Mouse (Mus musculus) liver, embryonic 12.5 days (tissue): ENCODE data around the gene Prdm1. TPM values are rescaled to one million over a fixed set of nuclear protein-coding genes. Genes with fewer than 3 reads are reported as not detected.

Source experiments
- ATAC-seq: fragments of 200-750 bp; cut with Nextera tagmentation; 2 replicates; pipeline ENCODE4 v1.8.0; 2017; ENCODE audit warnings: moderate number of reproducible peaks, mild to moderate bottlenecking, moderate library complexity
- H3K27ac ChIP-seq: fragments of 300-500 bp; sonication (generic); 2 replicates; pipeline ENCODE4 v1.5.1; 2016; ENCODE audit warnings: mild to moderate bottlenecking
- H3K27me3 ChIP-seq: fragments of 300-500 bp; sonication (generic); replicated peaks from 2 replicates; pipeline ENCODE4 v1.6.1; 2016; ENCODE audit warnings: mild to moderate bottlenecking, moderate library complexity
- H3K36me3 ChIP-seq: fragments of 300-500 bp; sonication (generic); 2 replicates; pipeline ENCODE4 v1.6.1; 2016; ENCODE audit warnings: mild to moderate bottlenecking, moderate library complexity
- H3K4me1 ChIP-seq: fragments of 300-500 bp; sonication (generic); 2 replicates; pipeline ENCODE4 v1.6.1; 2016
- H3K4me2 ChIP-seq: fragments of 300-500 bp; sonication (generic); 2 replicates; pipeline ENCODE4 v1.6.1; 2016; ENCODE audit warnings: mild to moderate bottlenecking, moderate library complexity
- H3K4me3 ChIP-seq: fragments of 300-500 bp; sonication (generic); 2 replicates; pipeline ENCODE4 v1.5.1; 2016; ENCODE audit warnings: mild to moderate bottlenecking, moderate library complexity
- H3K9ac ChIP-seq: fragments of 300-500 bp; sonication (generic); 2 replicates; pipeline ENCODE4 v1.6.1; 2016; ENCODE audit warnings: mild to moderate bottlenecking, moderate library complexity
- H3K9me3 ChIP-seq: fragments of 300-500 bp; sonication (generic); replicated peaks from 2 replicates; pipeline ENCODE4 v1.6.1; 2016; ENCODE audit warnings: mild to moderate bottlenecking, moderate library complexity
- WGBS: fragments of 180-500 bp; shearing (Covaris S2); methylation state at CpG from one replicate; pipeline ENCODE4 v1.1.7; 2016; ENCODE audit not compliant: insufficient replicate concordance; 5-methylcytosine and 5-hydroxymethylcytosine counted together
- polyA plus RNA-seq: library from polyadenylated mRNA; unstranded; fragments of >200 nt; fragmentation: Nextera tagmentation; extraction: Ambion mirVana; gene quantifications from 2 replicates; pipeline ENCODE4 v1.2.1, GENCODE M21; 2016

Prdm1 gene
- polyA plus RNA-seq, 1 experiment from 2014 or later, result 0.41 TPM

DNA sequence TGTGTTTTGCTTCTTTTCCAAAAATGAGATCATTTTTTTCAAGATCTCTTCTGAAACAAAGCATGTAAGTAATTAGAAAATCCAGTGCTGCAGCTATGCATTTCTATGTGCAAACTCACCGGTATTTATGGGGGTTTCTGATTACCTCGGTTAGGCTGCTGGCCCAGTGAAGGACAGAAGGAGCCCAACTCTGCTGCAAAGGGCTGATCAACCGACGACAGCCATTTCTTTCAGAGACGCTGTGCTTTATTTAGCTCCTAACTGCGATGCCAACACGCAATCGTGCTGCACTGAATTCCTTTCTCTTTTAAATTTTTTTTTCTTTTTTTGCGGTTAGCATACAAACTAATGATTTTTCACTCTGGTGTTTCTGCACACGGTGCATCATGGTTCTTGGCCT lies 126.7 kb downstream of the Prdm1 start:
- Histone ChIP-seq H3K27ac (no peak overlapping the region), H3K27me3 (0 out of 2 replicates have a peak, but pooled peaks cover 7% of the 10 kb centered on the region), H3K4me3 (no peak overlapping the region), H3K9me3 (no peaks in the 10 kb centered on the region), H3K4me2 (no peak overlapping the region), H3K9ac (no peak overlapping the region), H3K36me3 (no peaks in the 10 kb centered on the region), H3K4me1 (no peaks in the 10 kb centered on the region)
- ATAC-seq, result no peak
- WGBS, result 78% methylated on average over 10 of the region's 10 CpGs

GRCm38 (mm10) chr10:44400602-44401001 lies 127.7 kb downstream of the Prdm1 start:
- no peaks in the 10 kb centered on the region for H3K4me1 ChIP-seq
- H3K36me3 ChIP-seq, result no peaks in the 10 kb centered on the region
- no peak overlapping the region for H3K4me2 ChIP-seq
- 60% methylated on average over 13 of the region's 13 CpGs for WGBS
- H3K4me3 ChIP-seq, result no peak overlapping the region
- no peak overlapping the region for H3K9ac ChIP-seq
- ATAC-seq, result no peak
- peaks cover 11% of the 10 kb centered on the region; the same call in 1 of the 2 replicates for H3K27me3 ChIP-seq
- no peaks in the 10 kb centered on the region for H3K9me3 ChIP-seq
- H3K27ac ChIP-seq, result no peak overlapping the region

- no peak for ATAC-seq
- H3K27ac ChIP-seq, result no peak overlapping the region
- no peak overlapping the region for H3K4me3 ChIP-seq
- H3K27me3 ChIP-seq, result peaks cover 11% of the 10 kb centered on the region; the same call in 1 of the 2 replicates
- no peak overlapping the region for H3K4me2 ChIP-seq
- H3K4me1 ChIP-seq, result no peaks in the 10 kb centered on the region
- H3K9me3 ChIP-seq, result no peaks in the 10 kb centered on the region
- no peaks in the 10 kb centered on the region for H3K36me3 ChIP-seq
- H3K9ac ChIP-seq, result no peak overlapping the region
- WGBS, result 62% methylated on average over 3 of the region's 3 CpGs
Measured at GRCm38 (mm10) chr10:44400119-44400518, 128.2 kb downstream of the Prdm1 start.

DNA sequence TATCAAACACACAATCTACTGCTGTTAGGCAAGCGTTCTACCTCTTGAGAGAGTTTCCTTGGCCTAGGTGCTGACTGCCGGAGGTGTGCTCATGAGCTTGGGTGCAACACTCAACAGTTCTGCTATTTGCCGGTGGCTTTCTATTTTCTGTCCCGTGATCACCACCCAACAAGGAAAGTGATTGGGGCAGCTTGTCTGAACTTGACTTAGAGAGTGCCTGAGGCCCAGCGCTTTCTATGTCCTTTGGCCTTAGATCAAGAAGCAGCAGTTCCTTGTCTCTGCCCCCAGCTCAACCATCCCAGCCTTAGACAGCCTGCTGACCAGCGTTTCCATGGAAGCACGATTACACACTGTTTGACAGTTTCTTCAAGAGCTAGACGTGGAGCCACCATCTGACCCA lies 135.4 kb downstream of the Prdm1 start:
- no peak overlapping the region for H3K4me3 ChIP-seq
- H3K9me3 ChIP-seq, result no peaks in the 10 kb centered on the region
- H3K4me2 ChIP-seq, result no peak overlapping the region
- no peak overlapping the region for H3K9ac ChIP-seq
- peaks cover 11% of the 10 kb centered on the region; the same call in 1 of the 2 replicates for H3K27me3 ChIP-seq
- 74% methylated on average over 8 of the region's 8 CpGs for WGBS
- no peak overlapping the region for H3K27ac ChIP-seq
- no peaks in the 10 kb centered on the region for H3K36me3 ChIP-seq
- H3K4me1 ChIP-seq, result peaks cover 8% of the 10 kb centered on the region
- no peak for ATAC-seq

DNA sequence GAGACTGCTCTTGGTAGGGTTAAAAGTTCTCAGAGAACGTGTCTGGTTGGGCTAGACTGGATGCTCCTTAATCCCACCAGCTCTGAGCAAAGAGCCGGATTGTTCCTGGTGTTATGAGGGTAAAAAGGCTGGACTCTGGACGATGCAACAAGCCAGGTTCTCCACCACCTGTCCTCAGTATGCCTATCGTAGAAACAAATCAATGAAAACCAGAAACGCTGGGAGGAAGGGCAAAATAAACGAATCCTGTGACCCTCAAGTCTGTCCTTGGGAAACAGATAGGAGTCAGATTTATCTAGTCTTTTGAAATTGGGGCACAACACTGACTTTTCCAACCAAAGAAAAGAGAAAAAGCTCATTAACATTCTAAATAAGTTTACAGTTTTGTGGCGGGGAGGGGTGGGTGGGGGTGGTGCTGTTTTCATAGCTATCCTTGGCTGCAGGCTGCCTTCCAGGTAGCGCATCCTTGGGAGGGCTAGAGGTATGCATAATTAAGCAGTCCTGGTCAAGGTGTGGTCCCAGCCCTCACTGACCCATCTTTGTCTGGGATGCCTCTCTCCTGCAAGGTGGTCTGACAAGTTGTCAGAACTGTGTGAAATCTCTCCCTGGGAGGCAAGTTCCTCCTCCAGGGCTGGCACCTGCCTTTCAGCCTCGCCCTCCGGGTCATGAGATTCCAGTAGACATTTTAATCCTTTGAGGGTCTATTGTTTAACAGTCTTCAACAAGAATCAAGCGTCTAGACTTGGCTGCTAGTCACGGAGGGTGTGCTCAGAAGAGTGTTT lies 136.6 kb downstream of the Prdm1 start:
- whole genome bisulfite sequencing, result 41% methylated on average over 12 of the region's 12 CpGs
- Histone ChIP-seq H3K27me3 (peaks cover 5% of the 10 kb centered on the region; the same call in 1 of the 2 replicates), H3K27ac (no peak overlapping the region), H3K36me3 (no peaks in the 10 kb centered on the region), H3K9ac (no peak overlapping the region), H3K4me2 (no peak overlapping the region), H3K9me3 (no peaks in the 10 kb centered on the region), H3K4me3 (no peak overlapping the region), H3K4me1 (peaks cover 8% of the 10 kb centered on the region)
- ATAC-seq, result no peak

DNA sequence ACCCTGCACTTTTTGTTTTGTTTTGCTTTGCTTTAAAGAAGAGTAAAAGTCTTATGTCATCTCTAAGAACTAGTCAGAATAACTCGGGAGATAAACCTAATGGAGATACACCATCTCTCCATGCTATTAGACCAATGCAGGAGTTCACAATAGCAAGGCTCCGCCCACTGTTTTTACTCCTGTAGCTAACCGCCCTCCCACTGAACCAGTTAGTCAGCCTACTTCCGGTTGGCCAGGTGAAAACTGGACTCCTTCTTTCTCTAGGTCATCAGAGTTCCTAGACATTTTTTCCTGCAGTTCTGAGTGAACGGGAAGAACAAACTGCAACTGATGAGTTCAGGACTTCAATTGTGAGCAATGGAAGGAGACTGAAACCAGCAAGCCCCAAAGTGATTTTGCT lies 138.0 kb downstream of the Prdm1 start:
- no peak overlapping the region for H3K27ac ChIP-seq
- no peak overlapping the region for H3K9ac ChIP-seq
- H3K36me3 ChIP-seq, result no peaks in the 10 kb centered on the region
- H3K4me1 ChIP-seq, result peaks cover 8% of the 10 kb centered on the region
- WGBS, result 49% methylated on average over 5 of the region's 5 CpGs
- no peak overlapping the region for H3K4me3 ChIP-seq
- no peak overlapping the region for H3K4me2 ChIP-seq
- ATAC-seq, result no peak
- no peaks in the 10 kb centered on the region for H3K27me3 ChIP-seq
- H3K9me3 ChIP-seq, result no peaks in the 10 kb centered on the region

DNA sequence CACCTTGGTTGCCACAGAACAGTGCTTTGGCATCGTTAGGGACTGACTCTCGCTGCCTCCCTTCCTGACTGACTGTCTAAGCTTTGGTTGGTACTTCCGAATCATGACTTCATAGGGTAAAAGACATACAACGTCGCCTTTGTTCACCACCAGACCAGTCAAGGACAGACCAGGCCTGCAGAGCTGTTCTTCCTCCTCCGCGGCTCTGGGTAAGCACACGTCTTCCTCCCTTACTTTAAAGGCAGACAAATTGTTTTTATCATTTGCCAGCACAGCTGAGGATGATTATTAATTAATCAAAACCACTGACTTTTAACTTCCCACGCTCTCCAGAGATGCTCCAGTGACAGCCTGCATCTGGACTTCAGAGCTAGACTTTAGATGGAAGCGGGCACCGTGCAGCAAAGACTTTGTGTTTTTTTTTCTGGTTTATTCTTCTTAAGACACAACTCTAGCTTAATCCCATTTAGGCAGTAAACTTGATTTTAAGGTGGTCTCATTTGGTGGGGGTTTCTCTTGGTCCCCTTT lies 139.5 kb downstream of the Prdm1 start:
- no peaks in the 10 kb centered on the region for H3K36me3 ChIP-seq
- H3K9me3 ChIP-seq, result no peaks in the 10 kb centered on the region
- peaks cover 8% of the 10 kb centered on the region for H3K4me1 ChIP-seq
- no peak overlapping the region for H3K4me2 ChIP-seq
- no peak overlapping the region for H3K4me3 ChIP-seq
- 74% methylated on average over 11 of the region's 11 CpGs for WGBS
- no peaks in the 10 kb centered on the region for H3K27me3 ChIP-seq
- H3K9ac ChIP-seq, result no peak overlapping the region
- no peak for ATAC-seq
- no peak overlapping the region for H3K27ac ChIP-seq
